Mouse (Mus musculus) kidney, postnatal 0 days (tissue): ENCODE data around the gene Hcar1. TPM values are rescaled to one million over a fixed set of nuclear protein-coding genes. Genes with fewer than 3 reads are reported as not detected.

Experiments
- ATAC-seq: fragments of 200-750 bp; cut with Nextera tagmentation; replicated peaks from 2 replicates; pipeline ENCODE4 v1.8.0; 2017; ENCODE audit warnings: low read depth, moderate number of reproducible peaks, moderate TSS enrichment, moderate library complexity; ENCODE audit not compliant: low FRiP score
- DNase-seq: peaks from one replicate; pipeline ENCODE4 v3.0.0-alpha.2; 2016; ENCODE audit warnings: low spot score
- H3K27ac ChIP-seq: fragments of 300-500 bp; sonication (generic); 2 replicates; pipeline ENCODE4 v1.5.1; 2014; ENCODE audit warnings: mild to moderate bottlenecking
- H3K27me3 ChIP-seq: fragments of 300-500 bp; sonication (generic); 2 replicates; pipeline ENCODE4 v1.6.1; 2014; ENCODE audit warnings: low read length, mixed read lengths; ENCODE audit not compliant: insufficient read depth
- H3K36me3 ChIP-seq: fragments of 300-500 bp; sonication (generic); 2 replicates; pipeline ENCODE4 v1.6.1; 2014; ENCODE audit warnings: low read length, mixed read lengths; ENCODE audit not compliant: insufficient read depth
- H3K4me1 ChIP-seq: fragments of 300-500 bp; sonication (generic); replicated peaks from 2 replicates; pipeline ENCODE4 v1.6.1; 2014; ENCODE audit warnings: antibody characterized with exemption, low read length, mixed read lengths; ENCODE audit not compliant: insufficient read depth
- H3K4me2 ChIP-seq: fragments of 300-500 bp; sonication (generic); 2 replicates; pipeline ENCODE4 v1.6.1; 2014; ENCODE audit warnings: mild to moderate bottlenecking, low read length, moderate library complexity, mixed read lengths
- H3K4me3 ChIP-seq: fragments of 300-500 bp; sonication (generic); replicated peaks from 2 replicates; pipeline ENCODE4 v1.5.1; 2014; ENCODE audit warnings: low read depth, low read length
- H3K9ac ChIP-seq: fragments of 300-500 bp; sonication (generic); 2 replicates; pipeline ENCODE4 v1.6.1; 2014; ENCODE audit warnings: low read depth, low read length
- H3K9me3 ChIP-seq: fragments of 300-500 bp; sonication (generic); replicated peaks from 2 replicates; pipeline ENCODE4 v1.6.1; 2016; ENCODE audit warnings: low read length, inconsistent platforms, mixed read lengths
- CTCF ChIP-seq: IDR thresholded peaks from 2 replicates; pipeline ENCODE4 v1.5.1; 2016; ENCODE audit warnings: antibody characterized with exemption, low read depth, mild to moderate bottlenecking, moderate library complexity
- WGBS: fragments of 180-500 bp; shearing (Covaris S2); extraction: QIAGEN DNeasy Blood & Tissue Kit; methylation state at CpG from one replicate; pipeline ENCODE4 v1.1.7; 2014; 5-methylcytosine and 5-hydroxymethylcytosine counted together
- polyA plus RNA-seq: library from polyadenylated mRNA; unstranded; fragments of >200 nt; fragmentation: Nextera tagmentation; extraction: Ambion mirVana; gene quantifications from 2 replicates; pipeline ENCODE4 v1.2.1, GENCODE M21; 2015

The Hcar1 gene
- polyA plus RNA-seq, 1 experiment from 2014 or later, result 3.6 TPM

DNA sequence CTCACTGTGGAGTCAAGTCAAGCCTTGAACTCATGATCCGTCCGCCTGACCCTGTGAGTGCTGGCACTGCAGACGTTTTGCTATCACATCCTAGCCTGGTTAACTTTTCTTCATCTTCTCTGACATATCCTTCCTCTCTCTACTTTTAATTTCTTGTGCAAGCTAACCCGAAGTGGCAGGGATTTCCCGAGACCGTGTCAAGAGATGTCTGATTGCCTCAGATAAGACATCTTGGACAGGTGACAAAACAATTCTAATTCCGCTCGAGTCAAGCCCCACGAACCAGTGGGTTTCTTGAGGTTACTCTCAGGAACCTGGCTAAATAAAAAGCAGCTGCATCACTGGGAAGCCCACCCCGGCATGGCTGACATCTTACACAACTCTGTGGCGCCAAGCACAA, 21.0 kb downstream of the Hcar1 start:
- H3K27ac ChIP-seq, result no peak overlapping the region
- no peak for DNase-seq
- no peak overlapping the region for H3K4me2 ChIP-seq
- H3K36me3 ChIP-seq, result no peaks in the 10 kb centered on the region
- no peaks in the 10 kb centered on the region for H3K9me3 ChIP-seq
- TF ChIP-seq CTCF, result no peak
- ATAC-seq, result no peak
- H3K27me3 ChIP-seq, result no peaks in the 10 kb centered on the region
- no peak overlapping the region for H3K4me3 ChIP-seq
- no peak overlapping the region for H3K9ac ChIP-seq
- H3K4me1 ChIP-seq, result no peaks in the 10 kb centered on the region
- 60% methylated on average over 11 of the region's 11 CpGs for WGBS

- no peak for TF ChIP-seq CTCF
- Histone ChIP-seq H3K36me3 (no peaks in the 10 kb centered on the region), H3K4me2 (no peak overlapping the region), H3K4me3 (no peak overlapping the region), H3K4me1 (no peaks in the 10 kb centered on the region), H3K27me3 (no peaks in the 10 kb centered on the region), H3K9me3 (no peaks in the 10 kb centered on the region), H3K9ac (no peak overlapping the region), H3K27ac (no peak overlapping the region)
- ATAC-seq (no peak), DNase-seq (no peak)
- whole genome bisulfite sequencing, result 82% methylated on average over 9 of the region's 9 CpGs
These were observed 25.3 kb downstream of the Hcar1 start for GRCm38 (mm10) chr5:123854511-123854910.

DNA sequence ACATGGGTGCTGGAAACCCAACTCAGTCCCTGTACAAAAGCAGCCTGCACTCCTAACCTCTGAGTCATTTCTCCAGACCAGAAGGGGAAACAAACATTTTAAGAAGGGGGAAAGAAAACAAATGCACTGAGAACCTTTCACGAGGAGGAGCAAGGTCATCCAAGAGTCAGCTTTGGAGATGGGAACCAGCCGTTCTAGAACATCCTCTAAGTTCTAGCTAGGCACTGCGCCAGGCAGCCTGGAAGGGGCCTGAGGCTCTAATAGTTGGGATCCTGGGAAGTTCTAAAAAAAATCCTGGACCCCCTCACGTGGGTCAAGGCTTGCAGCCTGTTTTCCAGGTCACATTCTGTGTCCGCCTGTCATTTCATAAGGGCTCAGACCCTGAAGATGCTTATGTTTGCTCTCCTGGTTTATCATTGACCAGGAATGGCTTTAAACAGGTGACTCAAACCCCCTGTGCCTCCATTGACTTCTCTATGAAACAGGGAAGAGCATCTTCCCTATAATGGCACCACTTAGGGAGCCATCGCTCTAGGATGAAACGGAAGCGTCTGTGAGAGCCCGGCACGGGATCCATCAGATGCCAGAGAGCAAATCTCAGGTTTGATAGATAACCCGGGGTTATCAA, 25.8 kb downstream of the Hcar1 start:
- no peak for TF ChIP-seq CTCF

DNA sequence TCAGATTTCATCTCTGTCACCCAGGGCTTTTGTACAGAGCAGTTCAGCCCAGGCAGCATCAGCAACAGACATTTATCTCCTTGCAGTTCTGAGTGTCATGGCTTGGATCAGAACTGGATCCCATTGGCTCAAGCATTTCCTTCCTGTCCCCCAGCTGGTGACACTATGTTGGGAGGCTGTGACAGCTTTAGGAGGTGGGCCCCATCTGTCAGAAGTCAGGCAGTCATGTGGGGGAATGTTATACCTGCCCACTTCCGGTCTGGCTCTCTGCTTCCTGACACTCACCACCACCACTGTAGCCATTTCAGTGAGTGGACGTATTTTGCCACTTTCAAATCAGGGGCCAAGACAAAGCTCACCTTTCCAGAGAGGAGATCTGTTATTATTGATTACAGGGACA, 28.4 kb downstream of the Hcar1 start:
- Histone ChIP-seq H3K9me3 (no peaks in the 10 kb centered on the region), H3K27me3 (no peaks in the 10 kb centered on the region), H3K9ac (no peak overlapping the region), H3K36me3 (no peaks in the 10 kb centered on the region), H3K27ac (no peak overlapping the region), H3K4me2 (no peak overlapping the region), H3K4me1 (no peaks in the 10 kb centered on the region), H3K4me3 (no peak overlapping the region)
- no peak for TF ChIP-seq CTCF
- DNase-seq (peak; percentile 42), ATAC-seq (no peak)
- WGBS, result 12% methylated on average over 2 of the region's 2 CpGs

More for the DNA sequence above, 25.8 kb downstream of the Hcar1 start:
- Histone ChIP-seq H3K4me2 (no peak overlapping the region), H3K27me3 (no peaks in the 10 kb centered on the region), H3K27ac (no peak overlapping the region), H3K4me3 (no peak overlapping the region), H3K4me1 (no peaks in the 10 kb centered on the region), H3K9me3 (no peaks in the 10 kb centered on the region), H3K36me3 (no peaks in the 10 kb centered on the region), H3K9ac (no peak overlapping the region)
- 81% methylated on average over 11 of the region's 11 CpGs for WGBS
- DNase-seq, result peak; percentile 30
- no peak for ATAC-seq

GRCm38 (mm10) chr5:123844316-123844715, 35.5 kb downstream of the Hcar1 start:
- Histone ChIP-seq H3K4me3 (no peak overlapping the region), H3K9ac (no peak overlapping the region), H3K4me2 (peak overlapping the region; percentile 27; the same call in 1 of the 2 replicates), H3K27ac (0 out of 2 replicates have a peak overlapping the region, but pooled peaks have one; percentile 42), H3K9me3 (no peaks in the 10 kb centered on the region), H3K27me3 (no peaks in the 10 kb centered on the region), H3K4me1 (0 out of 2 replicates have a peak, but pooled peaks cover 3% of the 10 kb centered on the region), H3K36me3 (no peaks in the 10 kb centered on the region)
- no peak for ATAC-seq
- 68% methylated on average over 14 of the region's 14 CpGs for WGBS
- TF ChIP-seq CTCF, result no peak
- no peak for DNase-seq

GRCm38 (mm10) chr5:123843816-123844215, 36.0 kb downstream of the Hcar1 start:
- TF ChIP-seq CTCF, result no peak
- H3K9ac ChIP-seq, result no peak overlapping the region
- H3K4me1 ChIP-seq, result 0 out of 2 replicates have a peak, but pooled peaks cover 3% of the 10 kb centered on the region
- no peaks in the 10 kb centered on the region for H3K9me3 ChIP-seq
- H3K27ac ChIP-seq, result 0 out of 2 replicates have a peak overlapping the region, but pooled peaks have one; percentile 42
- H3K4me3 ChIP-seq, result no peak overlapping the region
- no peaks in the 10 kb centered on the region for H3K27me3 ChIP-seq
- no peaks in the 10 kb centered on the region for H3K36me3 ChIP-seq
- DNase-seq (peak; percentile 56), ATAC-seq (no peak)
- 40% methylated on average over 4 of the region's 4 CpGs for WGBS
- no peak overlapping the region for H3K4me2 ChIP-seq

- H3K36me3 ChIP-seq, result no peaks in the 10 kb centered on the region
- no peaks in the 10 kb centered on the region for H3K9me3 ChIP-seq
- H3K4me1 ChIP-seq, result 0 out of 2 replicates have a peak, but pooled peaks cover 3% of the 10 kb centered on the region
- ATAC-seq (no peak), DNase-seq (no peak)
- H3K27me3 ChIP-seq, result no peaks in the 10 kb centered on the region
- no peak overlapping the region for H3K4me3 ChIP-seq
- H3K9ac ChIP-seq, result no peak overlapping the region
- no peak overlapping the region for H3K27ac ChIP-seq
- 76% methylated on average over 3 of the region's 3 CpGs for WGBS
- no peak overlapping the region for H3K4me2 ChIP-seq
- no peak for TF ChIP-seq CTCF
These were observed 36.9 kb downstream of the Hcar1 start for GRCm38 (mm10) chr5:123842935-123843282.
